Mouse (Mus musculus) stomach, embryonic 15.5 days (tissue): ENCODE results near the gene Ppp4r3b. TPM values are rescaled to one million over a fixed set of nuclear protein-coding genes. Genes with fewer than 3 reads are reported as not detected.

Experiments used
- ATAC-seq: fragments of 200-750 bp; cut with Nextera tagmentation; 2 replicates; pipeline ENCODE4 v1.8.0; 2017; ENCODE audit warnings: low read depth, moderate number of reproducible peaks, moderate TSS enrichment; ENCODE audit not compliant: insufficient read depth, low FRiP score
- H3K27ac ChIP-seq: fragments of 300-500 bp; sonication (generic); 2 replicates; pipeline ENCODE4 v1.5.1; 2015; ENCODE audit warnings: mild to moderate bottlenecking, inconsistent platforms
- H3K27me3 ChIP-seq: fragments of 300-500 bp; sonication (generic); replicated peaks from 2 replicates; pipeline ENCODE4 v1.6.1; 2015; ENCODE audit warnings: inconsistent platforms
- H3K36me3 ChIP-seq: fragments of 300-500 bp; sonication (generic); 2 replicates; pipeline ENCODE4 v1.6.1; 2015; ENCODE audit warnings: inconsistent platforms
- H3K4me1 ChIP-seq: fragments of 300-500 bp; sonication (generic); 2 replicates; pipeline ENCODE4 v1.6.1; 2015; ENCODE audit warnings: inconsistent platforms
- H3K4me2 ChIP-seq: fragments of 300-500 bp; sonication (generic); 2 replicates; pipeline ENCODE4 v1.6.1; 2015; ENCODE audit warnings: mild to moderate bottlenecking, inconsistent platforms
- H3K4me3 ChIP-seq: fragments of 300-500 bp; sonication (generic); replicated peaks from 2 replicates; pipeline ENCODE4 v1.5.1; 2015; ENCODE audit warnings: inconsistent platforms
- H3K9ac ChIP-seq: fragments of 300-500 bp; sonication (generic); 2 replicates; pipeline ENCODE4 v1.6.1; 2015; ENCODE audit warnings: inconsistent platforms
- H3K9me3 ChIP-seq: fragments of 300-500 bp; sonication (generic); 2 replicates; pipeline ENCODE4 v1.6.1; 2016; ENCODE audit warnings: inconsistent platforms
- WGBS: fragments of 180-500 bp; shearing (Covaris S2); methylation state at CpG from one replicate; pipeline ENCODE4 v1.1.7; 2015; 5-methylcytosine and 5-hydroxymethylcytosine counted together
- polyA plus RNA-seq: library from polyadenylated mRNA; unstranded; fragments of >200 nt; fragmentation: Nextera tagmentation; extraction: Ambion mirVana; gene quantifications from 2 replicates; pipeline ENCODE4 v1.2.1, GENCODE M21; 2015

Ppp4r3b gene
- polyA plus RNA-seq, 1 experiment from 2014 or later, result 83.6 TPM

DNA sequence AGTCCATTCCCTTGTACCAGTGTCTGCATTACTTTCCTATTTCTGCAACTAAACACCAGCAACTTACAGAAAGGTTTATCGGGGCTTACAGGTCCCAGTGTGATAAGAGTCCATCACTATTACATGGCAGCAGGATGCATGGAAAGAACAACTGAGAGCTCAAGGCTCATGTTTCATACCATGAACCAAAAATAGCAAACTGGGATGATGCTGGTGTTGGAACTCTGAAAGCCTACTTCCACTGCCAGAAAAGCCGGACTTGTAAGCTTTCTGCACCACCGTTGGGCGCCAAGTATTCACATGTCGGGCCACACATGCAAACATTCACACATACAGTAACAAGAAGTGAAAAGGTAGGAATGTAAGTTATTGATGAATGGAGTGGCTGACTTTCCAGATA is 9.1 kb downstream of the Ppp4r3b start:
- peaks cover 15% of the 10 kb centered on the region; the same call in 1 of the 2 replicates for H3K36me3 ChIP-seq
- no peaks in the 10 kb centered on the region for H3K4me1 ChIP-seq
- H3K9me3 ChIP-seq, result no peaks in the 10 kb centered on the region
- H3K27me3 ChIP-seq, result no peaks in the 10 kb centered on the region
- no peak overlapping the region for H3K9ac ChIP-seq
- H3K4me3 ChIP-seq, result no peak overlapping the region
- no peak for ATAC-seq
- H3K27ac ChIP-seq, result no peak overlapping the region
- WGBS, result 88% methylated on average over 5 of the region's 5 CpGs
- no peak overlapping the region for H3K4me2 ChIP-seq

DNA sequence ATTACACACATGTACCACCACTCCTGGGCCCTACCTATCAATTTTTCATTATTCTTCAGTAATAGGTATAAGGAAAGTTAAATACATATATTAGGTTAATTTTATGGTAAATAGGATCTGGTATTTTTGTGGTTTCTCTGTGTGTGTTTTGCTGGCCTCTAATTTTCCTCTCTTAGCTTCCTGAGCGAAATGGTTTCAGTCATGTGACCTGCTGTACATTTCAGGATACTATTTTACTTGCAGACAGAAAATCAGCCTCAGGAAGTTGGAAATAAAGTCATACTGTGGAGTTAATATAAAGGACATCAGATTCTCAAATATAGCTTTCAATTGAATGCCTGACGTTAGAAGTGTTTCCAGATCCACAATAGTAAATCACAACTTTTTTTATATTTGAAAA is 16.3 kb downstream of the Ppp4r3b start:
- Histone ChIP-seq H3K4me1 (no peaks in the 10 kb centered on the region), H3K27me3 (no peaks in the 10 kb centered on the region), H3K9ac (no peak overlapping the region), H3K4me2 (no peak overlapping the region), H3K9me3 (no peaks in the 10 kb centered on the region), H3K4me3 (no peak overlapping the region), H3K27ac (no peak overlapping the region), H3K36me3 (peaks cover 15% of the 10 kb centered on the region)
- WGBS, result 89% methylated on average over 2 of the region's 2 CpGs
- ATAC-seq, result no peak

DNA sequence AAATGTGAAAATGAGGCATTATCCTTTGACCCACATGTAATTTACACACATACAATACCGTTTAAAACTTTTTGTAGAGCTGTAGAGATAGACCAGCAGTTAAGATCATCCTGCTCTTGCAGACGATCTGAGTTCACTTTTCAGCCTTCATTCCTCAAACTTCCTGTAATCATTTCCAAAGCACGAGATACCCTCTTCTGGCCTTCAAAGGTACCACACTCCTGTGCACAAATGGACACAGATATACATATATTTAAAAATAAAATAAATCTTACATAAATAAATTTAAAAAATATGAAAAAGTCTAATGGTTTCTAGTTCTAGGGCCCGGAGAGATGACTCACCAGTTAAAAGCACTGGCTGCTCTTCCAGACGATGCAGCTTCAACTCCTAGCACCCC is 31.0 kb downstream of the Ppp4r3b start:
- no peak for ATAC-seq
- H3K36me3 ChIP-seq, result 0 out of 2 replicates have a peak, but pooled peaks cover 5% of the 10 kb centered on the region
- H3K4me3 ChIP-seq, result no peak overlapping the region
- no peak overlapping the region for H3K27ac ChIP-seq
- no peaks in the 10 kb centered on the region for H3K9me3 ChIP-seq
- H3K4me1 ChIP-seq, result no peaks in the 10 kb centered on the region
- no peak overlapping the region for H3K9ac ChIP-seq
- H3K27me3 ChIP-seq, result no peaks in the 10 kb centered on the region
- WGBS, result 76% methylated on average over 5 of the region's 5 CpGs
- H3K4me2 ChIP-seq, result no peak overlapping the region

DNA sequence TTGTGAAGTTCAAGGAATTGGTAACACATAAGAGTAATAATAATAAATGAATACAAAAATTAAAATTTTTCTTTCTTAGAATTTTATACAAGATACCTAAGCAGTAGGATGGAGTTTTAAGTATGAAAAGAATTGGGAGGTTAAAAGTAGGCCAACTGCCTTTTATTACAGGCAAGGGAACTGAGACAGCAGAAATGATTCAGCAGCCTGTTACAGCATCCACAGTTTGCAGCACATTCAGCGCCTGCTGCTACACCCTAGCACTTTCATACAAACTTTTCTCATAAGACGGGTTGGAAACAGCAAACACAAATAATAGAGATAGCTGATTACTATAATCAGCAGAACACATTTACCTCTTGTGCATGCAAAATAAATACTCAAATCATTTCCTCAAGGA is 37.1 kb downstream of the Ppp4r3b start:
- Histone ChIP-seq H3K27ac (no peak overlapping the region), H3K9ac (no peak overlapping the region), H3K4me2 (no peak overlapping the region), H3K27me3 (no peaks in the 10 kb centered on the region), H3K4me1 (no peaks in the 10 kb centered on the region), H3K4me3 (no peak overlapping the region), H3K36me3 (peaks cover 12% of the 10 kb centered on the region), H3K9me3 (no peaks in the 10 kb centered on the region)
- 77% methylated on average over 2 of the region's 2 CpGs for WGBS
- no peak for ATAC-seq

DNA sequence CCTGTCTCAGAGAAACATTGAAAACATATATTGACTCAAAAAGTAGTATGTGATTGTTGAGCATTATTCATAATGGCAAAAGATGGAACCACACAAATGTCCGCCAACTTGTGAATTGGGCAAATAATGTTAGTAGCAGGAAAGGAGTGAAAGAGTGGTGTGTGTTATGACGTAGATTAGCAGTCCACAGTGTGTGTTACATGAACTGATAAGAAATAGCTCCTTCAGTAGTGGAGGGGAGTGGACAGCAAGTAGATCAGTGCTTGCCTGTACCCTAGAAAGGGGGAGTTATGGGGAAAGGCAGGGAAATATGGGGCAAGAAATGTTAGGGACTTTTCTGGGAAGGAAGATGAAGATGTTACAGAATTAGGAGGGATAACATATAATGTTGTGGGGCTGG is 43.5 kb downstream of the Ppp4r3b start:
- Histone ChIP-seq H3K4me2 (no peak overlapping the region), H3K36me3 (peaks cover 21% of the 10 kb centered on the region), H3K9ac (no peak overlapping the region), H3K4me3 (no peak overlapping the region), H3K27ac (no peak overlapping the region), H3K27me3 (no peaks in the 10 kb centered on the region), H3K9me3 (no peaks in the 10 kb centered on the region), H3K4me1 (no peaks in the 10 kb centered on the region)
- 86% methylated on average over 2 of the region's 2 CpGs for WGBS
- no peak for ATAC-seq

DNA sequence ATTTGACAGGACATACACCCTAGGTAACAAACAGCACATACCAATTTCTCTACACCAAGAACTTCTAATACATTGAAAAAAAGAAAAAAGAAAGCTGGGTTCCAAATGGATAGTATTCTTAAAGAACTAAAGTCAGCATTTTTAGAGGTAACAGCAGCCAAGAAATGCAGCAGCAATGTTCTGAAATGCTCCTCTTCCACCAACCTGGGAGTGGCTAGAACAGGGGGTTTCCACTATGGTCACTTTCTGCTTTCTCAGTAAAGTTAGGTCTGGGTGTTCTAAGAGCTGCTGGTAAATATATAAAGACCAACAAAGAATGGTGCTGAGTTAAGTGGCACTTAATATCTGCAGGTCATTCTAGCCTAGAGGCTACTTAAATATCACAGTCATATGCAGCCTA is 46.4 kb downstream of the Ppp4r3b start:
- Histone ChIP-seq H3K9ac (no peak overlapping the region), H3K4me3 (no peak overlapping the region), H3K36me3 (peaks cover 33% of the 10 kb centered on the region), H3K27me3 (no peaks in the 10 kb centered on the region), H3K4me1 (no peaks in the 10 kb centered on the region), H3K27ac (no peak overlapping the region), H3K9me3 (no peaks in the 10 kb centered on the region), H3K4me2 (no peak overlapping the region)
- no peak for ATAC-seq

DNA sequence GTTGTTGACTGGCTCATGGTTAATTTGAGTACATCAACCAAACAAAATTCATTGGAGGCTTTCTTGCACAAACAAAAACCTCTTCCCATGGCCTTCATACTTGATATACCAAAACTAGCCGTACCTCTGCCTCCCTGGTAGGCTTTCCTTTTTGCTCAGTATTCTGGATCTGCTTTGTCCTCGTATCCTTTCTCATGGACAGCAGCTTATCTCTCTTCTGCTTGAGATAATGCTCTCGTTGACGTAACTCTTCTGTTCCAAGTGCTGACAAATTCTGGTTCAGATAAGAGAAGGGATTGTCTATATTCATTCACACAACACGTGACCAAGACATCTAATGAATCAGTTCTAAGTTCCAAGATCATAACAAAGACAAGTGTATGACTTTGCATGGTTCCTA is 49.6 kb downstream of the Ppp4r3b start:
- WGBS, result 77% methylated on average over 5 of the region's 5 CpGs

DNA sequence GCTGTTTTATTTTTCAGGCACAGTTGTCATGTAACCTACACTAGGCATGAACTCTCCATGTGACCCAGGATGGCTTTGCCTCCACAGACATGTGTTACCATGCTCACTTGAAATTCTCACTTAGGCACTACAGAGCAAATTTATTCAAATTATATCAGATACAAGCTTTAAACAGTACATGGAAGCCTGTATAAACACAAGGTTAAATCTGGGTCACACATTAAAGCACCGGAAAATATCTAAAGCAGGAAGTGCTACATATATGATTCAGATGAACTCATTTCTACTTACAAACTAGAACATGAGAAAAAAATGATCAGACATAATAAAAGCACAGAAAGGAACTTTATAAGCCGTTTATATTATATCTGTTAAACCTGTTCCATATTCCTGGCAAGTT is 52.1 kb downstream of the Ppp4r3b start:
- WGBS, result 80% methylated on average over 2 of the region's 2 CpGs
- ATAC-seq, result no peak
- Histone ChIP-seq H3K4me2 (no peak overlapping the region), H3K27me3 (no peaks in the 10 kb centered on the region), H3K36me3 (peaks cover 27% of the 10 kb centered on the region; the same call in 1 of the 2 replicates), H3K27ac (no peak overlapping the region), H3K9ac (no peak overlapping the region), H3K4me3 (no peak overlapping the region), H3K4me1 (no peaks in the 10 kb centered on the region), H3K9me3 (no peaks in the 10 kb centered on the region)

More for the DNA sequence above, 49.6 kb downstream of the Ppp4r3b start:
- H3K4me2 ChIP-seq, result no peak overlapping the region
- ATAC-seq, result no peak
- no peak overlapping the region for H3K9ac ChIP-seq
- no peaks in the 10 kb centered on the region for H3K4me1 ChIP-seq
- H3K9me3 ChIP-seq, result no peaks in the 10 kb centered on the region
- no peaks in the 10 kb centered on the region for H3K27me3 ChIP-seq
- no peak overlapping the region for H3K4me3 ChIP-seq
- H3K27ac ChIP-seq, result no peak overlapping the region
- peaks cover 26% of the 10 kb centered on the region; the same call in 1 of the 2 replicates for H3K36me3 ChIP-seq

DNA sequence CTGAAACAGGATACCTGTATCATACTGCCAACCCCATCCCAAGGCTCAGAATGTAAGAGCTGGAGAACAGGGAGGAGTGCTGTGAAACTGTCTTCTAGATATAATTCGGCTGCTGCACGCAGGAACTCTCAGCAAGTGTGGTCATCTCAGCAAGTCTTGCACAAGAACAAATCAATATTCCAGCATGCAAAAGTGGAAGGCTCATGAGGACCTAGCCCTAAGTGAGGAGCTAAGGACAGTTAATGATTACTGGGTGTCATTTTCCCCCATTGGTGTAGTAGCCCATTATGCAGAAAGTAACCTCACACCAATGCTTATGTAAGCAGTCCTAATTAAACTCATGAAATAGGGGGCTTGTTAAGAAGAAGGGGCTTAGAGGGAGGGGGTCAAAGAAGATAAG is 56.3 kb downstream of the Ppp4r3b start:
- Histone ChIP-seq H3K4me2 (no peak overlapping the region), H3K36me3 (peaks cover 17% of the 10 kb centered on the region; the same call in 1 of the 2 replicates), H3K4me1 (no peaks in the 10 kb centered on the region), H3K9ac (no peak overlapping the region), H3K4me3 (no peak overlapping the region), H3K27ac (no peak overlapping the region), H3K9me3 (no peaks in the 10 kb centered on the region), H3K27me3 (no peaks in the 10 kb centered on the region)
- WGBS, result 86% methylated on average over 2 of the region's 2 CpGs
- ATAC-seq, result no peak

DNA sequence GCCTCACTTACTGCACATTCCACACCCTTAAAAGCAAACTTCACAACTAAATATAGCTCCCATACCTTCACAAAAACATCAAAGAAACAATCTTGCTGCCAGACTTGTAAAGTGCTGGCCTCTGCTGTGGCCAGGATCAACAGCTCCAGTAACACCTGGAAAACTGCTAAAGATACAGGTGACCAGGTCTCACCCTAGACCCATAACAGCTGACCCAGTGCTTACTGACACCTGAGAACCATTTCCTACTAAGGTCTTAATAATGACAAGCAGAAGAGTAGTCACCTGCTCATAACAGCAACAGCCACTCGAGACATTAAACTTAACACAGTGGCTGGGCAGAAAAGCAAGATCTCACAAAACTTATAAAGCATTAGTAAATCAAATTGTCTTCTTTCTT is 60.9 kb downstream of the Ppp4r3b start:
- H3K27me3 ChIP-seq, result no peaks in the 10 kb centered on the region
- WGBS, result 72% methylated on average over 1 of the region's 1 CpGs
- peaks cover 16% of the 10 kb centered on the region; the same call in 1 of the 2 replicates for H3K36me3 ChIP-seq
- H3K4me2 ChIP-seq, result no peak overlapping the region
- no peak overlapping the region for H3K9ac ChIP-seq
- no peaks in the 10 kb centered on the region for H3K9me3 ChIP-seq
- H3K4me1 ChIP-seq, result no peaks in the 10 kb centered on the region
- H3K27ac ChIP-seq, result no peak overlapping the region
- ATAC-seq, result no peak
- no peak overlapping the region for H3K4me3 ChIP-seq

DNA sequence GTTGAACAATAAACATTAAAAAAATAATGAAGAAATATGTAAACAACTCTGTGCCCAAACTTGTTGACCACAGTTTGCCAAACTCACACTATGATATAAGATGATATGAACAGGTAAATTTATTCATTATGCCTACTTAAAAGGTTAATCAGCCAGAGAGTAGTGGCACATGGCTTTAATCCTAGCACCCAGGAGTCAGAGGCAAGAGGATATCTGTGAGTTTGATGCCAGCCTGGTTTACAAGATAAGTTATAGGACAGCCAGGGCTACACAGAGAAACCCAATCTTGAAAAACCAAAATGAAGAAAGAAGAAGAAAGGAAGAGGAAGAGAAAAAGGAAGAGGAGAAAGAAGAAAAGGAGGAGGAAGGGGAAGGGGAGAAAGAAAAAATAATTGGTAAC is 64.7 kb downstream of the Ppp4r3b start:
- Histone ChIP-seq H3K27ac (no peak overlapping the region), H3K4me3 (no peak overlapping the region), H3K27me3 (no peaks in the 10 kb centered on the region), H3K9me3 (no peaks in the 10 kb centered on the region), H3K9ac (no peak overlapping the region), H3K4me1 (no peaks in the 10 kb centered on the region), H3K4me2 (no peak overlapping the region), H3K36me3 (0 out of 2 replicates have a peak, but pooled peaks cover 2% of the 10 kb centered on the region)
- no peak for ATAC-seq

DNA sequence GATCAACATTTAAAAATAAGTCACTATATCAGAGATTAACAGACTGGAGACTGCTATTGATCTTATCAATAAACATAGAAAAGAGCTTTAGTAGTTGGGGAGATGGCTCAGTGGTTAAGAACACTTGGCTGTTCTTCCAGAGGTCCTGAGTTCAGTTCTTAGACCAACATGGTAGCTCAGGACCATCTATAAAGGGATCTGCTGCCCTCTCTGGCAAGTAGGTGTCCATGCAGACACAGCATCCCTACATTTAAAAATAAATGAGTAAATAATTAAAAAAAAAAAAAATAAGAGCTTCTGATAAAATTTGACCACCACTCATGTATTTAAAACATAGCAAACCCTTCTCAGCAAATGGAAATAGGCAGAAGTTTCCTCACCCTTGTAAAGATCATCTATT is 65.4 kb downstream of the Ppp4r3b start:
- Histone ChIP-seq H3K4me1 (no peaks in the 10 kb centered on the region), H3K27me3 (no peaks in the 10 kb centered on the region), H3K4me2 (no peak overlapping the region), H3K9me3 (no peaks in the 10 kb centered on the region), H3K4me3 (no peak overlapping the region), H3K36me3 (no peaks in the 10 kb centered on the region; the same call in 1 of the 2 replicates), H3K27ac (no peak overlapping the region), H3K9ac (no peak overlapping the region)
- ATAC-seq, result no peak

DNA sequence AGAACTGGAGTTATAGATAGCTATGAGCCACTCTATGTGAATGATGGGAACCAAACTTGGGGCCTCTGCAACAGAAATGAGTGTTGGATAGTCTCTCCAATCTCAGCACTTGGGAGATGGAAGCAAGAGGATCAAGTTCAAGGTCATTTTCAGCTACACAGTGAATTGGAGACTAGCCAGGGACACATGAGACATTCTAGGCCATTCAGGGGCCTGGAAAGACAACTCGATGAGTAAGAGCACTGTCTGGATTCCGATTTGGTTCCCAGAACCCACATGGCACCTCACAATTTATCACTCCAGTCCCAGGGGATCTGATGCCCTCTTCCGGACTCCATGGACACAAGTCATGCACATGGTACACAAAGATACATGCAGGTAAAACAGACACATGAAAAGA is 65.9 kb downstream of the Ppp4r3b start:
- Histone ChIP-seq H3K4me2 (no peak overlapping the region), H3K27ac (no peak overlapping the region), H3K9me3 (no peaks in the 10 kb centered on the region), H3K4me1 (no peaks in the 10 kb centered on the region), H3K27me3 (no peaks in the 10 kb centered on the region), H3K36me3 (no peaks in the 10 kb centered on the region; the same call in 1 of the 2 replicates), H3K9ac (no peak overlapping the region), H3K4me3 (no peak overlapping the region)
- ATAC-seq, result no peak
- 89% methylated on average over 3 of the region's 3 CpGs for WGBS
